Mouse (Mus musculus): Measurements from ENCODE around the gene Apbb2. TPM values are rescaled to one million over a fixed set of nuclear protein-coding genes. Genes with fewer than 3 reads are reported as not detected.

Gene Apbb2
- polyA plus RNA-seq, 1 experiment from 2014 or later, result 5.9 TPM

DNA sequence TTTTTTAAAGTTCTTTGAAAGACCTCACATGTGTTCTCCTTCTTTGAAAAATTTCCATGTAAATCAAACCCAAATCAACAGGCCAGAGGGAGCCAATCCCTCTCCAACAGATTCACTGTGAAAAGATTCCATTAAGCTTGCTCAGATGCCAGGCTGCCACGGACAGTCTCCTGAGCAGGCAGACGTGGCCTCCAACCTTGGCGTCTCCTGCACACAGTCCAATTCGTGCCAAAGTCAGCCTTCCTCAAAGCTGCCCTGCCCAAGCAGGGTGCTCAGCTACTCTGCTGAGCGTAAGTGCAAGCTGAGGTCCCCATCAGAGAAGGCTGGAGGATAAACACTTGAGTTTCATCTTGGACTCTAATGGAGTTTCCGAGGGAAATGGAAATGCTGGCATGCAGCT lies 85.8 kb downstream of the Apbb2 start:
- Histone ChIP-seq H3K27ac (no peak overlapping the region), H3K4me3 (no peak overlapping the region), H3K9me3 (replicated peaks) (no peaks in the 10 kb centered on the region), H3K9ac (no peak overlapping the region), H3K27me3 (replicated peaks) (peaks cover 14% of the 10 kb centered on the region; the same call in 1 of the 2 replicates), H3K4me1 (peaks cover 18% of the 10 kb centered on the region; the same call in 1 of the 2 replicates), H3K4me2 (no peak overlapping the region), H3K36me3 (no peaks in the 10 kb centered on the region)
- WGBS (ENCODE audit: insufficient replicate concordance), result 72% methylated on average over 6 of the region's 6 CpGs
- no peak for ATAC-seq

DNA sequence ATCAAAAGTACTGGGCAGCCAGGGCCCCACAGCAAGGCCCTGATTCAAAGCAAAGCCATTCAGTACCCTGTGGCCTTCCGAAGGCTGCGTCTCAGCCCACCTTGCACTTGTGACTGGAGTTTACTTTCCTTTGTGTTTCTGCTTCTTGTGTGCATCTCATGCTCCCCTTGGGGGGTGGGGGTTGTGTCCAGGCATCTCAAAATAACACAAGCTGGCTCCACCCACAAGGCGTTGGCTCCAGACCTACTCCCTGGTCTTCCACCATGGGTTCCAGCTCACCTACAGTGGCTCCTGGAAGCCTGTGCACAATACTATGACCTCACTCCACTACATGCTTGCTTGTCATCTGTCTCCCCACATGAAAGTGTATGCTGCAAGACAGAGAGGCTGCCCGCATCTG lies 88.2 kb downstream of the Apbb2 start:
- Histone ChIP-seq H3K27me3 (replicated peaks) (peaks cover 29% of the 10 kb centered on the region), H3K27ac (no peak overlapping the region), H3K4me1 (peaks cover 14% of the 10 kb centered on the region; the same call in 1 of the 2 replicates), H3K4me2 (no peak overlapping the region), H3K9me3 (replicated peaks) (no peaks in the 10 kb centered on the region), H3K4me3 (no peak overlapping the region), H3K36me3 (no peaks in the 10 kb centered on the region), H3K9ac (no peak overlapping the region)
- WGBS (ENCODE audit: insufficient replicate concordance), result 71% methylated on average over 4 of the region's 4 CpGs
- ATAC-seq, result no peak

DNA sequence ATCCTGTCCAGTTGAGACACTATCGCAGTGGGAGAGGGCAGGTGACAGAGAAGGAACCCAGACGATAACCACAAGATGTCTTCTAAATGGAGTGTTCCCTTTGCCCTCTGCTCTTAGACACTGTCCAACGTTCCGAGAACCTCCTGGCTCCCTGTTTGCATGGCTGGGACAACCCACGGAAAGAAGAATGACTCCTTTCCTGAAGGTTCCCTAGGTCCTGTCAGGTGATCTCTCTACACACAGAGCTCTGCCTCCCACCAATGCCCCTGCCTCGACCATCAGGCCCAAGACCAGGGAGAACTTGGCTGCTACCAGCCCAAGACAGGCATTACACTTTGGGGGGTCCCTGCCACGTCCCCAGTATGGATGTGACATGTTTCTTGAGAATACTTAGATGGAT lies 89.0 kb downstream of the Apbb2 start:
- 57% methylated on average over 7 of the region's 7 CpGs for WGBS (ENCODE audit: insufficient replicate concordance)
- ATAC-seq, result no peak
- Histone ChIP-seq H3K9ac (no peak overlapping the region), H3K27me3 (replicated peaks) (peaks cover 34% of the 10 kb centered on the region), H3K4me1 (peaks cover 8% of the 10 kb centered on the region; the same call in 1 of the 2 replicates), H3K36me3 (no peaks in the 10 kb centered on the region), H3K27ac (no peak overlapping the region), H3K9me3 (replicated peaks) (no peaks in the 10 kb centered on the region), H3K4me3 (no peak overlapping the region), H3K4me2 (no peak overlapping the region)

DNA sequence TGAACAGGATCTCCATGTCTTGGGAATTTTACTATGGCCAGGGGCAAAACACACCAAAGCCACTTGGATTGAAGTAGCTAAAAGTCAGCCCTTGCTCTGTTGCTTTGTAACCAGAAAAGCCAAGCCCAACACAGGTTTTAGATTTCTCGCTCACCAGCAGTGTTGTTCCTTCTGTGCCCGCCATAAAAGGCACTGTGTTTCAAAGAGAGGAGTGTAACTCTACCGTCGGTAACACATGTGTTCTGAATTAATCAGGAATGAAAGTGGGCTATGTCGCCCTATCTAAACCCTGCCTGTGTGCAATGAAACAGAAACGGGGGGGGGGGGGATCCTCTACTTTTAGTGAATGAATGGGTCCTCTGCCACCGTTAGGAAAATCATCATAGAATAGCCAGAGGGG lies 90.0 kb downstream of the Apbb2 start:
- Histone ChIP-seq H3K36me3 (no peaks in the 10 kb centered on the region), H3K4me3 (no peak overlapping the region), H3K27ac (no peak overlapping the region), H3K9me3 (replicated peaks) (no peaks in the 10 kb centered on the region), H3K27me3 (replicated peaks) (peaks cover 34% of the 10 kb centered on the region), H3K9ac (no peak overlapping the region), H3K4me2 (no peak overlapping the region), H3K4me1 (0 out of 2 replicates have a peak, but pooled peaks cover 6% of the 10 kb centered on the region)
- WGBS (ENCODE audit: insufficient replicate concordance), result 52% methylated on average over 7 of the region's 7 CpGs
- no peak for ATAC-seq

DNA sequence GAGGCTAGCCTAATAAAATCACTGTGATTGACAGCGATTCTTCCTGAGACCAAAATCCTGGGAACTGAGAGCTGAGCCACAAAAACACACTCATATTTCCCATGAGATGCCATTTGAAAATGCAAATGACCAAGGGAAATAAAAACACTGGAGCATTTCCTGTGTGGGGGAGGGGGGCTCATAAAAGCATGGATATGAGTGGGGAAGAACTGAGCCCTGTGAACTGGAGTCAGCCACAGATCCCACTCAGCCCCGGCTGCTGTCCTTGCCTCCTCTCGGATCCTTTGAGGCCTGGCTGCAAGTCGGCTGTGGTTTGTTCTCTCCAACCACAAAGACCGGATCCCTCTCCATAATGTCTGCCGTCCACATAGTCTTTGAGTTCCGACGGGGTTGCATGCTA lies 91.5 kb downstream of the Apbb2 start:
- no peak overlapping the region for H3K27ac ChIP-seq
- 0 out of 2 replicates have a peak, but pooled peaks cover 6% of the 10 kb centered on the region for H3K4me1 ChIP-seq
- H3K9me3 ChIP-seq (replicated peaks), result no peaks in the 10 kb centered on the region
- no peak overlapping the region for H3K4me3 ChIP-seq
- no peak overlapping the region for H3K4me2 ChIP-seq
- no peaks in the 10 kb centered on the region for H3K36me3 ChIP-seq
- no peak overlapping the region for H3K9ac ChIP-seq
- 18% methylated on average over 8 of the region's 8 CpGs for WGBS (ENCODE audit: insufficient replicate concordance)
- no peak for ATAC-seq
- peaks cover 34% of the 10 kb centered on the region for H3K27me3 ChIP-seq (replicated peaks)

DNA sequence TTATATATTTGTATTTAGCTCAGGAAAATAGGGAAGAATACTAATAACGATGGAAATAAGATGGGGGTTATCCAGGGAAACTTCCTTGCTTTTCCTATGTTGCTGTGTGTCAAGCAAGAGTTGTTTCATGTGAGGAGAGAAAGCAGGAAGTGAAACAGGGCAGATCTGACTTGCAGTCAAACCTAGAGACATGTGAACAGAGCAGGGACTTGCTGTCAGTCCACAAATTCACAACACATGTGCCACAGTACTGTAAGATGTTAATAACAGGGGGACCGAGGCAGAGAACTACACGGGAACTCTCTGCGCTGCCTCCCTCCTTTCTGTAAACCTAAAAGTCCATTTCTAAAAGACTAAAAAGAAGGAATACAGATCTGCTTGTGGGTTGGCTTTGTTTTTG lies 93.6 kb downstream of the Apbb2 start:
- Histone ChIP-seq H3K27ac (no peak overlapping the region), H3K36me3 (no peaks in the 10 kb centered on the region), H3K4me2 (no peak overlapping the region), H3K9ac (no peak overlapping the region), H3K4me3 (no peak overlapping the region), H3K9me3 (replicated peaks) (no peaks in the 10 kb centered on the region), H3K4me1 (0 out of 2 replicates have a peak, but pooled peaks cover 6% of the 10 kb centered on the region), H3K27me3 (replicated peaks) (peaks cover 31% of the 10 kb centered on the region)
- no peak for ATAC-seq
- WGBS (ENCODE audit: insufficient replicate concordance), result 53% methylated on average over 4 of the region's 4 CpGs

DNA sequence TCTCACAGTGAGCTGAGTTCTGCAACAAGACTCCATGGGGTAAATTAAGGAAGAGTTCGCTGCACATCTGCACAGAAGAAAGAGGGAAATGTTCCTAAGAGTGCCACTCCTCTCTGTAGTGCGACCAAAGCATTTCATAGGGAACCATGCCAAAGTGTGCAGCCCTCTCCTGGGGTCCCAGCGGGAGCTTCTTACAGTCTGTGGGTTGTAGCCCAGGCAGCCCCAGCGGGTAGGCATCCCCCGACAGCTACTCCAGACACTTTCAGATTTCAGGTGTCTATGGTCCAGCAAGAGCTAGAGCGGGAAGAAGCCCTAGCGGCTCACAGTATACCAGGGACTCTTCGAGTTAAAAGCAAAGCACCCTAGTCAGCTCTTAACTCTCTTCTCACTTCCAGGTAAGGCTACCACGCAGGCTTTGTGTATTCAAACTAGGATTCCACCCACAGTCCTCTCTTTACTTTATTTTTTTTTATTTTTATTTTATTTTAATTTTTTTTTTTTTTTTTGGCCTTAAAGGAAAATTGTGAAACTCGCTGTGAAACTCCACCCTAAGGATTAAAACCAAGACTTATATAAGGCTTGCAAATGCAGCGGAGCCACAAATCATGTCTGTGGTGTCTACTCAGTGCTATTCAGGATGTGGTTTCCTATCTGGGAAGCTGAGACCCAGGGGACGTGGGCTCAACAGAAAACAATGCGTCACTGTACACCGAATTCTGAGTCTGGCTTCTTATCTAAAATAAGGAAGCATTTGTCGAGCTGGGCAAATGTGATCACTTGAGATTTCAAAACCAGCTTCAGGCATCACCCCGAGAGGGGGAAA lies 94.7 kb downstream of the Apbb2 start:
- H3K4me1 ChIP-seq, result 0 out of 2 replicates have a peak, but pooled peaks cover 5% of the 10 kb centered on the region
- H3K36me3 ChIP-seq, result no peaks in the 10 kb centered on the region
- no peak overlapping the region for H3K9ac ChIP-seq
- no peaks in the 10 kb centered on the region for H3K9me3 ChIP-seq (replicated peaks)
- no peak overlapping the region for H3K4me2 ChIP-seq
- WGBS (ENCODE audit: insufficient replicate concordance), result 30% methylated on average over 16 of the region's 16 CpGs
- H3K27me3 ChIP-seq (replicated peaks), result peaks cover 26% of the 10 kb centered on the region
- no peak for ATAC-seq
- H3K27ac ChIP-seq, result no peak overlapping the region
- H3K4me3 ChIP-seq, result no peak overlapping the region

DNA sequence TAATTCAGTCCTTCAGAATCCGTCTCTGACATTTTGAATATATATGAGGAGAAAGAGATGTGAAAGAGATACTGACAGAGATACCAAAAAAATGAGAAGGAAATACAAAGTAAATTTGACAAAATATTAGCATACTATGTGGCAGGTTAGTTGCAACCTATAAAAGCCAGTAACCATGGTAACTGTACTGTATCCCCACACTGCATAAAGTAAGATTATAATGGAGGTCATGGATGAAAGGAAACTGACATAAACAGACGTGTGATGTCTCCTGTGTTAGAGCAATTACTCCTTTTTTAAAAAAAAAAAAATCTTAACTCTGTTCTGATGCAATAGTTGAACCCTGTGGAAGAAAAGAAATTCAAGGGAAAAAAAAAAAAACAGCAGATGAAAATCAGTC lies 97.3 kb downstream of the Apbb2 start:
- Histone ChIP-seq H3K27me3 (replicated peaks) (peaks cover 12% of the 10 kb centered on the region), H3K36me3 (no peaks in the 10 kb centered on the region), H3K27ac (no peak overlapping the region), H3K4me2 (no peak overlapping the region), H3K4me1 (no peaks in the 10 kb centered on the region), H3K9ac (no peak overlapping the region), H3K9me3 (replicated peaks) (no peaks in the 10 kb centered on the region), H3K4me3 (no peak overlapping the region)
- ATAC-seq, result no peak
- 43% methylated on average over 2 of the region's 2 CpGs for WGBS (ENCODE audit: insufficient replicate concordance)

DNA sequence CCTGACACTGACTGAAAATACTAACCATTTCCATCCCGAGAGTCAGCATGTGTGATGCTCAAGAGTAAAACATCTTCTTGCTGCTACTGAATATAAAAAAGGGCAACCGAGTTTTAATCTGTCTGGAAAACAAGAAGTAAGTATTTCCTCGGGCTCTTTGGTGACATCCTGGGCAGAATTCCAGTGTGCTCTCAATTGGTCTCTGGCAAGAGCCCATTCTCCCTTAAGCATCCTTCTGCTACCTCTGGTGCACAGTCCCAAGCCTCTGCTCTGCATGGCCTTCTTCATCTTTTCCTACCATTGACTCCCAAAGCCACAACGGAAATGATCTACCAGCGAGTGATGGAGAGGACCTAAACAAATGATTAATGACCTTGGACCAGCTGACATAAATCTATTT lies 99.1 kb downstream of the Apbb2 start:
- no peak overlapping the region for H3K9ac ChIP-seq
- no peak overlapping the region for H3K4me2 ChIP-seq
- H3K27me3 ChIP-seq (replicated peaks), result no peaks in the 10 kb centered on the region; the same call in 1 of the 2 replicates
- no peak for ATAC-seq
- H3K4me1 ChIP-seq, result no peaks in the 10 kb centered on the region
- no peaks in the 10 kb centered on the region for H3K36me3 ChIP-seq
- no peak overlapping the region for H3K4me3 ChIP-seq
- WGBS (ENCODE audit: insufficient replicate concordance), result 54% methylated on average over 5 of the region's 5 CpGs
- no peak overlapping the region for H3K27ac ChIP-seq
- H3K9me3 ChIP-seq (replicated peaks), result no peaks in the 10 kb centered on the region

DNA sequence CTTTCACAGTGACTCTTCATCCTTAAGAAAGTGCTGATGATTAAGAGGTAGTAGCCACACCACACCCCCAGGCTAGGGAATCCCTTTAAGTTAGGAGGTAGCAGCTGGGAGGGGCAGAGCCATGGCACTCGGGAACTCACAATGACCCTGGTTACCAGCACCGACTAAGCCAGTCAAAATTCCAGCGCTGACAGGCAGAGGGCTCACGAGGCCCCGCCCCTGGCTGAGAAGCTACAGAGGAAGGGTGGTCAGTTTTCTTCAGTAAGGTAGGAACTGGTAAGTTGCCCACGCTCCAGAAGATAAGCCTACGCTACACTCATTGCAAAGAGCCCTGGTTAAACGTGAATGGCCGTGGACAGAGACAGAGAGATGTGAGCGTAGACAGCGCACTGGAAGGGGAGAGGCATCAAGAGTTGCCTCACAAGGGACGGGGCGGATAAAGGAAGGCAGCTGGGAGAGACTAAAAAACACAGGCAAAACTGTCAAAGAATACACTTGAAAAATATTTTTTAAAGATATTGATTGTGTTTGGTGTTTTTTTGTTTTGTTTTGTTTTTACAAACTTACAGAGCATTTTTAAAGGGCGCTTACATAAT lies 100.1 kb downstream of the Apbb2 start:
- H3K9ac ChIP-seq, result no peak overlapping the region
- no peaks in the 10 kb centered on the region for H3K9me3 ChIP-seq (replicated peaks)
- no peak for ATAC-seq
- no peak overlapping the region for H3K27ac ChIP-seq
- H3K4me1 ChIP-seq, result no peaks in the 10 kb centered on the region
- no peaks in the 10 kb centered on the region; the same call in 1 of the 2 replicates for H3K27me3 ChIP-seq (replicated peaks)
- 35% methylated on average over 14 of the region's 14 CpGs for WGBS (ENCODE audit: insufficient replicate concordance)
- no peak overlapping the region for H3K4me2 ChIP-seq
- H3K36me3 ChIP-seq, result no peaks in the 10 kb centered on the region
- H3K4me3 ChIP-seq, result no peak overlapping the region

DNA sequence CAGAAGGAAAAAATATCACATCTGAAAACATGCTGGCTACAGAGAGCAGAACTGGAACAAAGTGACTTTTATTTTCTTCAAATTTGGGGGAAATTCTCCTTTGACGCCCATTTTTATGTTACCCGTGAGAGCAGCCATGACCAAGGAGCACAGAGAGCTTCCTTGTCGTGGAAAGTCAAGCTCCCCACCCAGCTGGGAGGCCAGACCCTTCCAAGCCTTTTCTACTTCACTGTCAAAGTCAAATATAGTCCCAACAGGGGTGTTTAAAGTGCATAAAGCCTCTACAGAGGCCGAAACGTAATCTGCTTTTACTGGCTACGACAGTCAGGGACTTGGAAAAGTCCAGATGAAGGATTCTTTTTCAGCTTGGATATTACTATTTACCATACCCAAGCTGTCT lies 101.1 kb downstream of the Apbb2 start:
- ATAC-seq, result no peak
- Histone ChIP-seq H3K27me3 (replicated peaks) (no peaks in the 10 kb centered on the region; the same call in 1 of the 2 replicates), H3K4me2 (no peak overlapping the region), H3K4me3 (no peak overlapping the region), H3K9me3 (replicated peaks) (no peaks in the 10 kb centered on the region), H3K36me3 (no peaks in the 10 kb centered on the region), H3K27ac (no peak overlapping the region), H3K4me1 (no peaks in the 10 kb centered on the region), H3K9ac (no peak overlapping the region)
- 54% methylated on average over 6 of the region's 6 CpGs for whole genome bisulfite sequencing (ENCODE audit: insufficient replicate concordance)

DNA sequence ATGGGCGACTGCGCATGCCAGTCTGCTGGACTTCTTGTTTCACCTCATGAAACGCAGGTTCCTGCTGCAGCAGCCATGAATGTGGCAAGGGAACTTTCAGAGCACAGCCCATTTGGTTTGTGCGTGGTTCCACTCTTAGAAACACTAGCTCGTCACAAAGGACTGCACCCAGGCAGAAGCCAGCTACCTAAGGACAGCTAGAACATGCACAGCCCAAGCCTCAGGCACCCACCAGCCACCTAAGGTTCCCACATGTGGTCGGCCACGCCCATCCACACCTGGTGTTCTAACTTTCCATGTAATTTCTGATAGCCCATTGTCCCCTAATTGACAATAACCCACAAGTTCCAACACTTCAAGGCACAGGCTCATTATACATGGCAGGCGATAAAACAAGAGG lies 102.3 kb downstream of the Apbb2 start:
- no peaks in the 10 kb centered on the region; the same call in 1 of the 2 replicates for H3K27me3 ChIP-seq (replicated peaks)
- no peak overlapping the region for H3K4me2 ChIP-seq
- 77% methylated on average over 8 of the region's 8 CpGs for WGBS (ENCODE audit: insufficient replicate concordance)
- no peaks in the 10 kb centered on the region for H3K4me1 ChIP-seq
- H3K27ac ChIP-seq, result no peak overlapping the region
- no peaks in the 10 kb centered on the region for H3K36me3 ChIP-seq
- H3K9ac ChIP-seq, result no peak overlapping the region
- no peak overlapping the region for H3K4me3 ChIP-seq
- H3K9me3 ChIP-seq (replicated peaks), result no peaks in the 10 kb centered on the region
- ATAC-seq, result no peak
